Mouse (Mus musculus): Measurements from ENCODE around the gene Pkig.

Gene Pkig

GRCm38 (mm10) chr2:163766261-163766660 is 108.1 kb downstream of the Pkig start:
- DNase-seq = peak; percentile 53

DNA sequence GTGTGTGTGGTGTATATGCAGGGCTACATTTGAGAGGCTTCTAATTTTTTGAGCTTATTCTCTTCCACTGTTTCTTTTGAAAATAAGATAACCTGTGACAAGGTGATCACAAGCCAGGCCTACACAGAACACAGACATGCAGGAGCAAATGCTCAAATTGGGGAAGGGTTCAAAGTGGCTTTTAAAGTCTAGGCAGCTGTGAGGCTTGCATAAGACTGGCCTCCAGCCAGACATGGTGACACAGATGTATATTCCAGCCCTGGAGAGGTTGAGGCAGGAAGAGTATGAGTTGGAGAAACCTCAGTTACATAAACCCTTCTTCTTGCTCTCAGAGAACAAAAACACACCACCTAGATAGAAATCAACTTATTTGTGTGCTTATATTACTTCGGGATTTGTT is 108.7 kb downstream of the Pkig start:
- peak; percentile 74 for DNase-seq

- DNase-seq = peak; percentile 82
Observed at GRCm38 (mm10) chr2:163770731-163771130, 112.5 kb downstream of the Pkig start.
